ENCODE assay signal across 22 mouse cellular contexts in the genomic region with DNA sequence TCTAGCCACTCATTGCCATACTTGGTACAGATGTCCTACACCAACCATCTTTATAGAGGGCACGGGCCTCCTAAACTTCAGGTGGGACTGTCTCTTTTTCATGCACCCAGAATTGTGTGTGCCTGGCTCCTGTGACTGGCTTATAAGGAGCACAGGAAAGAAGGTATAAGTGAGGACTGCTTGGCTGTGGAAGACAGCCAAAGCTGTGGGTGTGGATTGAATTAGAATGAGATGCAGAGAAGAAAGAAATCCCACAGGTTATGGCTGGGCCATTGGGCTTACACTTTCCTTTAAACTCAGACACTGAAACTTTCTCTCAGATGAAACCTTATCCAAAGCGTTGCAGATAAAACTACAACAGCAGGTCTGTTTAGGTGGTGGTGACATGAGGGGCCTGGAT.
A peak's percentile ranks its signal among the peaks of the same experiment; 100 is the strongest.
DNase-seq lines count a peak whose midpoint lies in the region; ATAC-seq lines count a peak whose summit lies in the region.
"Had no signal": no experiment of that assay in that cellular context is flagged by ENCODE, and none has a peak within 500 bp of the region (broad histone marks: within the 10 kb centered on the region; RNA-seq: fewer than 3 reads in every experiment).

No protein-coding gene starts in this region.

- DNase-seq in embryonic facial prominence, embryonic 14.5 days (ENCODE audit: low spot score): peak; percentile 7
- DNase-seq in embryonic facial prominence, embryonic 10.5 days (ENCODE audit: low spot score): no peak
- peak; percentile 37 to 43 for DNase-seq in left cerebral cortex, adult 18-20 months (ENCODE audit: low spot score in 2 of 2)
- no peak for DNase-seq in left cerebral cortex, postnatal 10 days (ENCODE audit: extremely low spot score in 1 of 2, low spot score in 2 of 2)
- DNase-seq in right cerebral cortex, adult 2 months (ENCODE audit: low spot score in 2 of 2): peak; percentile 20 to 53
- no peak for DNase-seq in right cerebral cortex, postnatal 10 days (ENCODE audit: low spot score in 2 of 2)
- DNase-seq: adrenal gland, adult 8-10 months; adrenal gland, postnatal 25 days; cerebellum, adult 18-20 months; cerebellum, adult 9-10 months; cerebellum, postnatal 14 days; gastrocnemius, adult 2 months; gastrocnemius, postnatal 14 days; heart, adult 11 months had no signal

- H3K27me3 ChIP-seq in embryonic facial prominence, embryonic 14.5 days (replicated peaks; ENCODE audit: control insufficient read depth, insufficient read depth, low read length): no peaks in the 10 kb centered on the region
- H3K27me3 ChIP-seq in embryonic facial prominence, embryonic 10.5 days (replicated peaks; ENCODE audit: low read depth, poor library complexity, severe bottlenecking): no peaks in the 10 kb centered on the region
- H3K27me3 ChIP-seq: embryonic facial prominence, embryonic 12.5 days; forebrain, embryonic 12.5 days; hindbrain, embryonic 12.5 days; hindbrain, embryonic 15.5 days had no signal

- H3K4me2 ChIP-seq in embryonic facial prominence, embryonic 14.5 days (ENCODE audit: low read depth, low read length): no peak overlapping the region
- H3K4me2 ChIP-seq: embryonic facial prominence, embryonic 12.5 days; forebrain, embryonic 12.5 days; heart, embryonic 11.5 days; hindbrain, embryonic 12.5 days; hindbrain, embryonic 15.5 days had no signal

- H3K36me3 ChIP-seq in embryonic facial prominence, embryonic 14.5 days (ENCODE audit: control insufficient read depth, insufficient read depth, low read length): no peaks in the 10 kb centered on the region
- no peaks in the 10 kb centered on the region for H3K36me3 ChIP-seq in embryonic facial prominence, embryonic 10.5 days (replicated peaks)
- H3K36me3 ChIP-seq: embryonic facial prominence, embryonic 12.5 days; forebrain, embryonic 12.5 days; hindbrain, embryonic 12.5 days; hindbrain, embryonic 15.5 days had no signal

- no peaks in the 10 kb centered on the region for H3K4me1 ChIP-seq in embryonic facial prominence, embryonic 14.5 days (ENCODE audit: control insufficient read depth, insufficient read depth, low read length)
- peaks cover 12% of the 10 kb centered on the region for H3K4me1 ChIP-seq in embryonic facial prominence, embryonic 10.5 days

- ATAC-seq in embryonic facial prominence, embryonic 14.5 days (ENCODE audit: low read depth): no peak
- ATAC-seq: activated CD4-positive, CD25-positive, alpha-beta regulatory T cell, adult 4 months; forebrain, embryonic 16.5 days had no signal

- intact Hi-C loops in left cerebral cortex, postnatal 10 days (cut with DNase I): no loop called here

- H3K4me3 ChIP-seq in embryonic facial prominence, embryonic 14.5 days (ENCODE audit: low read depth, low read length): no peak overlapping the region
- H3K4me3 ChIP-seq in embryonic facial prominence, embryonic 10.5 days: no peak overlapping the region
- H3K4me3 ChIP-seq: embryonic facial prominence, embryonic 12.5 days; erythroblast, embryonic 14.5 days; forebrain, embryonic 12.5 days; gastrocnemius, adult 2 months; hindbrain, embryonic 12.5 days; hindbrain, embryonic 15.5 days had no signal

- no peak overlapping the region for H3K9ac ChIP-seq in embryonic facial prominence, embryonic 14.5 days (ENCODE audit: low read depth, low read length)
- H3K9ac ChIP-seq: embryonic facial prominence, embryonic 12.5 days; forebrain, embryonic 12.5 days; hindbrain, embryonic 12.5 days; hindbrain, embryonic 15.5 days had no signal

- no peak overlapping the region for H3K27ac ChIP-seq in embryonic facial prominence, embryonic 14.5 days (replicated peaks; ENCODE audit: low read depth, low read length)
- no peak overlapping the region for H3K27ac ChIP-seq in embryonic facial prominence, embryonic 10.5 days (replicated peaks)
- H3K27ac ChIP-seq: embryonic facial prominence, embryonic 12.5 days; forebrain, embryonic 12.5 days; gastrocnemius, adult 2 months; hindbrain, embryonic 12.5 days; hindbrain, embryonic 15.5 days had no signal

- H3K9me3 ChIP-seq in embryonic facial prominence, embryonic 14.5 days (ENCODE audit: control insufficient read depth, low read length): no peaks in the 10 kb centered on the region
- H3K9me3 ChIP-seq in embryonic facial prominence, embryonic 10.5 days: no peaks in the 10 kb centered on the region
- H3K9me3 ChIP-seq: embryonic facial prominence, embryonic 12.5 days; forebrain, embryonic 12.5 days; hindbrain, embryonic 12.5 days; hindbrain, embryonic 15.5 days had no signal

- WGBS in embryonic facial prominence, embryonic 14.5 days: 73% methylated on average over 2 of the region's 2 CpGs
- WGBS in embryonic facial prominence, embryonic 10.5 days: 87% methylated on average over 2 of the region's 2 CpGs

Comparison
In these comparisons a context has a peak if more than half of its experiments do, and no peak if none do; other contexts are left out.
1. DNase-seq: peak in embryonic facial prominence, embryonic 14.5 days (single experiment), left cerebral cortex, adult 18-20 months (2 of 2) and right cerebral cortex, adult 2 months (2 of 2); none in embryonic facial prominence, embryonic 10.5 days (single experiment), left cerebral cortex, postnatal 10 days (0 of 2) and right cerebral cortex, postnatal 10 days (0 of 2).